Mouse (Mus musculus): ENCODE results near the gene Serpina6. TPM values are rescaled to one million over a fixed set of nuclear protein-coding genes. Genes with fewer than 3 reads are reported as not detected.

Serpina6 gene
- total RNA-seq, 1 experiment from 2014 or later: not detected

Other genes starting within 250 kb of the Serpina6 start
- 1.3 to 3.6 TPM (median 1.4 TPM) in 3 replicates for gene 9330161L09Rik, start 249.4 kb downstream of the Serpina6 start, total RNA-seq (2017)
- 105 to 146 TPM (median 129 TPM) in 3 replicates for gene Ddx24, start 231.4 kb downstream of the Serpina6 start, total RNA-seq (2017)
- 33.7 to 72.1 TPM (median 37.1 TPM) in 3 replicates for gene Ifi27, start 223.0 kb downstream of the Serpina6 start, total RNA-seq (2017)
- gene Ifi27l2a, start 213.5 kb downstream of the Serpina6 start, total RNA-seq (2017): 199 to 360 TPM (median 283 TPM) in 3 replicates
- 3.0 TPM in 1 of 3 replicates, not detected in the others for gene Ifi27l2b, start 200.0 kb downstream of the Serpina6 start, total RNA-seq (2017)
- gene Ppp4r4, start 124.9 kb downstream of the Serpina6 start, total RNA-seq (2017): 0.29 to 0.75 TPM (median 0.39 TPM) in 3 replicates
- gene Serpina10, start 25.8 kb downstream of the Serpina6 start, total RNA-seq (2017): not detected in 3 replicates
- not detected in 3 replicates for gene Serpina16, start 18.9 kb upstream of the Serpina6 start, total RNA-seq (2017)
- gene Serpina1f, start 38.3 kb upstream of the Serpina6 start, total RNA-seq (2017): not detected in 3 replicates
- not detected in 3 replicates for gene Serpina1d, start 116.4 kb upstream of the Serpina6 start, total RNA-seq (2017)
- gene Serpina1b, start 173.2 kb upstream of the Serpina6 start, total RNA-seq (2017): not detected in 3 replicates
- not detected in 3 replicates for gene Serpina1a, start 206.3 kb upstream of the Serpina6 start, total RNA-seq (2017)
- not detected in 3 replicates for gene Serpina1c, start 247.7 kb upstream of the Serpina6 start, total RNA-seq (2017)